Mouse (Mus musculus): ENCODE data around the gene Ptch1. TPM values are rescaled to one million over a fixed set of nuclear protein-coding genes. Genes with fewer than 3 reads are reported as not detected.

The Ptch1 gene
- total and polyA plus RNA-seq, 2 experiments from 2014 or later = 2.3 to 10.4 TPM

- H3K27me3 ChIP-seq (ENCODE audit: control insufficient read depth, insufficient read depth, low read length) = no peaks in the 10 kb centered on the region
- 80% methylated on average over 3 of the region's 3 CpGs for WGBS
- no peak for ATAC-seq (ENCODE audit: insufficient read depth, low read depth)
- H3K36me3 ChIP-seq (replicated peaks; ENCODE audit: control insufficient read depth, insufficient read depth, low read length) = peaks cover 76% of the 10 kb centered on the region
- no peak overlapping the region for H3K4me2 ChIP-seq (ENCODE audit: low read depth, low read length)
- no peak for DNase-seq (ENCODE audit: low spot score)
- H3K4me3 ChIP-seq (ENCODE audit: low read depth, low read length) = no peak overlapping the region
- no peaks in the 10 kb centered on the region for H3K9me3 ChIP-seq (replicated peaks; ENCODE audit: control insufficient read depth, low read length)
- no peak overlapping the region for H3K27ac ChIP-seq (ENCODE audit: low read depth)
- H3K9ac ChIP-seq (replicated peaks; ENCODE audit: low read depth, low read length) = no peak overlapping the region
- TF ChIP-seq CTCF (IDR thresholded peaks at IDR 0.05; ENCODE audit: low read depth) (no peak), EP300 (IDR thresholded peaks at IDR 0.05; ENCODE audit: low read depth) (no peak)
- no peaks in the 10 kb centered on the region for H3K4me1 ChIP-seq (ENCODE audit: control insufficient read depth, insufficient read depth)
Observed at GRCm38 (mm10) chr13:63530371-63530764, 43.0 kb downstream of the Ptch1 start.

GRCm38 (mm10) chr13:63529602-63530370, 43.6 kb downstream of the Ptch1 start:
- Histone ChIP-seq H3K36me3 (replicated peaks; ENCODE audit: control insufficient read depth, insufficient read depth, low read length) (peaks cover 76% of the 10 kb centered on the region), H3K4me1 (ENCODE audit: control insufficient read depth, insufficient read depth) (no peaks in the 10 kb centered on the region), H3K4me2 (ENCODE audit: low read depth, low read length) (no peak overlapping the region), H3K27me3 (ENCODE audit: control insufficient read depth, insufficient read depth, low read length) (no peaks in the 10 kb centered on the region), H3K9ac (replicated peaks; ENCODE audit: low read depth, low read length) (no peak overlapping the region), H3K9me3 (replicated peaks; ENCODE audit: control insufficient read depth, low read length) (no peaks in the 10 kb centered on the region), H3K4me3 (ENCODE audit: low read depth, low read length) (no peak overlapping the region), H3K27ac (ENCODE audit: low read depth) (no peak overlapping the region)
- no peak for TF ChIP-seq EP300 (IDR thresholded peaks at IDR 0.05; ENCODE audit: low read depth)
- no peak for TF ChIP-seq CTCF (IDR thresholded peaks at IDR 0.05; ENCODE audit: low read depth)
- no peak for DNase-seq (ENCODE audit: low spot score)
- no peak for ATAC-seq (ENCODE audit: insufficient read depth, low read depth)
- 58% methylated on average over 3 of the region's 3 CpGs for WGBS

GRCm38 (mm10) chr13:63528852-63529251, 44.5 kb downstream of the Ptch1 start:
- Histone ChIP-seq H3K27ac (ENCODE audit: low read depth) (no peak overlapping the region; the same call in 1 of the 2 replicates), H3K4me1 (ENCODE audit: control insufficient read depth, insufficient read depth) (no peaks in the 10 kb centered on the region), H3K9me3 (replicated peaks; ENCODE audit: control insufficient read depth, low read length) (no peaks in the 10 kb centered on the region), H3K4me3 (ENCODE audit: low read depth, low read length) (no peak overlapping the region), H3K9ac (replicated peaks; ENCODE audit: low read depth, low read length) (no peak overlapping the region), H3K4me2 (ENCODE audit: low read depth, low read length) (no peak overlapping the region), H3K27me3 (ENCODE audit: control insufficient read depth, insufficient read depth, low read length) (no peaks in the 10 kb centered on the region), H3K36me3 (replicated peaks; ENCODE audit: control insufficient read depth, insufficient read depth, low read length) (peaks cover 76% of the 10 kb centered on the region)
- WGBS = 46% methylated on average over 2 of the region's 2 CpGs
- DNase-seq (ENCODE audit: low spot score) (no peak), ATAC-seq (ENCODE audit: insufficient read depth, low read depth) (no peak)
- no peak for TF ChIP-seq CTCF (IDR thresholded peaks at IDR 0.05; ENCODE audit: low read depth)
- no peak for TF ChIP-seq EP300 (IDR thresholded peaks at IDR 0.05; ENCODE audit: low read depth)

GRCm38 (mm10) chr13:63528164-63528675, 45.2 kb downstream of the Ptch1 start:
- H3K36me3 ChIP-seq (replicated peaks; ENCODE audit: control insufficient read depth, insufficient read depth, low read length) = peaks cover 74% of the 10 kb centered on the region
- H3K4me2 ChIP-seq (ENCODE audit: low read depth, low read length) = no peak overlapping the region
- DNase-seq (ENCODE audit: low spot score) (no peak), ATAC-seq (ENCODE audit: insufficient read depth, low read depth) (no peak)
- H3K9me3 ChIP-seq (replicated peaks; ENCODE audit: control insufficient read depth, low read length) = no peaks in the 10 kb centered on the region
- H3K4me1 ChIP-seq (ENCODE audit: control insufficient read depth, insufficient read depth) = no peaks in the 10 kb centered on the region
- no peak overlapping the region for H3K4me3 ChIP-seq (ENCODE audit: low read depth, low read length)
- H3K9ac ChIP-seq (replicated peaks; ENCODE audit: low read depth, low read length) = no peak overlapping the region
- H3K27ac ChIP-seq (ENCODE audit: low read depth) = no peak overlapping the region; the same call in 1 of the 2 replicates
- WGBS = 20% methylated on average over 5 of the region's 5 CpGs
- TF ChIP-seq EP300 (IDR thresholded peaks at IDR 0.05; ENCODE audit: low read depth) = no peak
- TF ChIP-seq CTCF (IDR thresholded peaks at IDR 0.05; ENCODE audit: low read depth) = no peak
- H3K27me3 ChIP-seq (ENCODE audit: control insufficient read depth, insufficient read depth, low read length) = no peaks in the 10 kb centered on the region

- Histone ChIP-seq H3K27ac (ENCODE audit: low read depth) (no peak overlapping the region; the same call in 1 of the 2 replicates), H3K4me1 (ENCODE audit: control insufficient read depth, insufficient read depth) (no peaks in the 10 kb centered on the region), H3K9me3 (replicated peaks; ENCODE audit: control insufficient read depth, low read length) (no peaks in the 10 kb centered on the region), H3K36me3 (replicated peaks; ENCODE audit: control insufficient read depth, insufficient read depth, low read length) (peaks cover 69% of the 10 kb centered on the region), H3K4me2 (ENCODE audit: low read depth, low read length) (no peak overlapping the region), H3K4me3 (ENCODE audit: low read depth, low read length) (no peak overlapping the region), H3K27me3 (ENCODE audit: control insufficient read depth, insufficient read depth, low read length) (no peaks in the 10 kb centered on the region), H3K9ac (replicated peaks; ENCODE audit: low read depth, low read length) (no peak overlapping the region)
- ATAC-seq (ENCODE audit: insufficient read depth, low read depth) (no peak), DNase-seq (ENCODE audit: low spot score) (no peak)
- TF ChIP-seq CTCF (IDR thresholded peaks at IDR 0.05; ENCODE audit: low read depth) (no peak), EP300 (IDR thresholded peaks at IDR 0.05; ENCODE audit: low read depth) (no peak)
- 74% methylated on average over 11 of the region's 11 CpGs for WGBS
Observed at GRCm38 (mm10) chr13:63525571-63526197, 47.7 kb downstream of the Ptch1 start.
